Mouse (Mus musculus) forebrain, postnatal 0 days (tissue): ENCODE data around the gene Ell3. TPM values are rescaled to one million over a fixed set of nuclear protein-coding genes. Genes with fewer than 3 reads are reported as not detected.

ENCODE experiments used
- ATAC-seq: fragments of 200-750 bp; cut with Nextera tagmentation; 2 replicates; pipeline ENCODE4 v1.8.0; 2017; ENCODE audit warnings: mild to moderate bottlenecking, moderate library complexity
- DNase-seq: peaks from one replicate; pipeline ENCODE4 v3.0.0-alpha.2; 2015
- H3K27ac ChIP-seq: fragments of 300-500 bp; sonication (generic); 2 replicates; pipeline ENCODE4 v1.5.1; 2014; ENCODE audit warnings: low read depth, mild to moderate bottlenecking, antibody characterized with exemption, low read length, moderate library complexity, mixed read lengths
- H3K27me3 ChIP-seq: fragments of 300-500 bp; sonication (generic); 2 replicates; pipeline ENCODE4 v1.6.1; 2014; ENCODE audit warnings: mild to moderate bottlenecking, low read length, mixed read lengths; ENCODE audit not compliant: insufficient read depth
- H3K36me3 ChIP-seq: fragments of 300-500 bp; sonication (generic); 2 replicates; pipeline ENCODE4 v1.6.1; 2014; ENCODE audit warnings: mild to moderate bottlenecking, moderate library complexity; ENCODE audit not compliant: insufficient read depth
- H3K4me1 ChIP-seq: fragments of 300-500 bp; sonication (generic); 2 replicates; pipeline ENCODE4 v1.6.1; 2014; ENCODE audit warnings: antibody characterized with exemption; ENCODE audit not compliant: insufficient read depth
- H3K4me2 ChIP-seq: fragments of 300-500 bp; sonication (generic); 2 replicates; pipeline ENCODE4 v1.6.1; 2014; ENCODE audit warnings: low read depth, mild to moderate bottlenecking, moderate library complexity
- H3K4me3 ChIP-seq: fragments of 300-500 bp; sonication (generic); 2 replicates; pipeline ENCODE4 v1.5.1; 2014; ENCODE audit warnings: low read depth, low read length, mixed read lengths
- H3K9ac ChIP-seq: fragments of 300-500 bp; sonication (generic); 2 replicates; pipeline ENCODE4 v1.6.1; 2014; ENCODE audit warnings: mild to moderate bottlenecking
- H3K9me3 ChIP-seq: fragments of 300-500 bp; sonication (generic); 2 replicates; pipeline ENCODE4 v1.6.1; 2016; ENCODE audit warnings: low read length
- CTCF ChIP-seq: sonication (generic); IDR thresholded peaks from 2 replicates; pipeline ENCODE4 v1.5.1; 2016; ENCODE audit warnings: antibody characterized with exemption, control low read depth, low read depth
- WGBS: fragments of 180-500 bp; shearing (Covaris S2); extraction: QIAGEN DNeasy Blood & Tissue Kit; methylation state at CpG from one replicate; pipeline ENCODE4 v1.1.7; 2014; 5-methylcytosine and 5-hydroxymethylcytosine counted together
- polyA plus RNA-seq: library from polyadenylated mRNA; unstranded; fragments of >200 nt; fragmentation: Nextera tagmentation; extraction: Ambion mirVana; gene quantifications from 2 replicates; pipeline ENCODE4 v1.2.1, GENCODE M21; 2015
- total RNA-seq: library from RNA; depleted of rRNA; stranded (reverse); fragments of >200 nt; gene quantifications from 2 replicates; pipeline ENCODE4 v1.2.3, GENCODE M21; 2014

Ell3 gene
- total and polyA plus RNA-seq, 2 experiments from 2014 or later: 1.4 TPM; not detected in 1

DNA sequence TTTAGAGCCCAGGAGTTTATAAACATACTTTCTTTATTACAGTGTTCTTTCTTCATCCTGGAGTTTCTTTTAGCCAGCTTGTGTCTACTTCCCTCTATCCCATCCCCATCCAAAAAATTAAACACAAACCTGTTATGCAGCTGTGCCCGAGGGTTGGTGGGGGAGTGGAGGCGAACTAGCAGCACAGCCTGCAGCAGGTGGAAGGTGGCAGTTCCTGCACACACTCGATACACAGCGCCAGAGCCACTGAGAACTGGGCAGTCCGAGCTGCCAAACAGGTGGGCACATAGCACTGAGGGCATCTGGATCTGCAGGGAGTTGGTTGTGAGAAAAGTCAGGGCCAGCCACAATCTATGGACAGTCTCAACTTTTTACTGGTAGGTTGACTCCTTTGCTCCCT lies 11.5 kb upstream of the Ell3 start:
- no peaks in the 10 kb centered on the region for H3K9me3 ChIP-seq
- H3K4me3 ChIP-seq: no peak overlapping the region
- peaks cover 20% of the 10 kb centered on the region for H3K36me3 ChIP-seq
- H3K4me1 ChIP-seq: peaks cover 11% of the 10 kb centered on the region
- WGBS: 84% methylated on average over 5 of the region's 5 CpGs
- no peak for TF ChIP-seq CTCF
- H3K27ac ChIP-seq: no peak overlapping the region
- H3K9ac ChIP-seq: no peak overlapping the region
- H3K27me3 ChIP-seq: no peaks in the 10 kb centered on the region
- H3K4me2 ChIP-seq: no peak overlapping the region
- ATAC-seq: no peak
- DNase-seq: no peak

DNA sequence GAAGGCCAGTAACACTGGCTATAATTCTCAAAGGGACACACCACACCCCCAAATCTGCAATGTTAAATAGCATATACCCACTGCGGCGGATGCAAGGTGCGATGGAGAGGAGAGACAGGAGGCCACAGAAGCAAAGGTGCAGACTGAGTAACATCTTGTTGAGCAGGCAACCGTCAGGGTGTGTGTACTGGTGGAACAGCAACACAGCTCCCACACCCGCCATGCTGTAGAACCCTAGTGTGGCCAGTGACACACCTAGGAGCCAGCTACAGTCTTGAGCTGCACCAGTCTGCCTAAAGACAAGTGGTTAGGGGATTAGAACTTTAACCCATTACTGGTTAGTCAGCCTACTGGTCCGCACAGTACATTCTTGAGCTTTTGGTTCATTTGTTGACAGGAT lies 9.8 kb upstream of the Ell3 start:
- no peak overlapping the region for H3K9ac ChIP-seq

GRCm38 (mm10) chr2:121452990-121453389 lies 8.9 kb upstream of the Ell3 start, which contains the start of gene Hypk:
Gene Hypk, plus strand, starts transcription at chr2:121453290.
- H3K9ac ChIP-seq: no peak within 1 kb of the TSS
- H3K4me2 ChIP-seq: no peak within 1 kb of the TSS
- no peaks in the 10 kb centered on the region for H3K9me3 ChIP-seq
- H3K27ac ChIP-seq: no peak within 1 kb of the TSS
- WGBS: 77% methylated on average over 4 of the region's 4 CpGs
- DNase-seq: no peak
- H3K27me3 ChIP-seq: no peaks in the 10 kb centered on the region
- peaks cover 20% of the 10 kb centered on the region for H3K36me3 ChIP-seq
- H3K4me1 ChIP-seq: peaks cover 15% of the 10 kb centered on the region
- no peak within 1 kb of the TSS for H3K4me3 ChIP-seq
- TF ChIP-seq CTCF: no peak
- ATAC-seq: no peak

More for the DNA sequence above, 9.8 kb upstream of the Ell3 start:
- Histone ChIP-seq H3K4me3 (no peak overlapping the region), H3K27me3 (no peaks in the 10 kb centered on the region), H3K4me1 (peaks cover 16% of the 10 kb centered on the region), H3K36me3 (peaks cover 20% of the 10 kb centered on the region), H3K4me2 (no peak overlapping the region), H3K9me3 (no peaks in the 10 kb centered on the region), H3K27ac (no peak overlapping the region)
- ATAC-seq (no peak), DNase-seq (no peak)
- no peak for TF ChIP-seq CTCF
- 83% methylated on average over 6 of the region's 6 CpGs for WGBS

GRCm38 (mm10) chr2:121452361-121452760 lies 8.3 kb upstream of the Ell3 start:
- ATAC-seq (no peak), DNase-seq (no peak)
- H3K4me2 ChIP-seq: no peak overlapping the region
- H3K27ac ChIP-seq: no peak overlapping the region
- H3K4me3 ChIP-seq: no peak overlapping the region
- no peaks in the 10 kb centered on the region for H3K9me3 ChIP-seq
- no peak for TF ChIP-seq CTCF
- peaks cover 20% of the 10 kb centered on the region for H3K36me3 ChIP-seq
- WGBS: 88% methylated on average over 4 of the region's 4 CpGs
- no peak overlapping the region for H3K9ac ChIP-seq
- peaks cover 11% of the 10 kb centered on the region; the same call in 1 of the 2 replicates for H3K4me1 ChIP-seq
- no peaks in the 10 kb centered on the region for H3K27me3 ChIP-seq

DNA sequence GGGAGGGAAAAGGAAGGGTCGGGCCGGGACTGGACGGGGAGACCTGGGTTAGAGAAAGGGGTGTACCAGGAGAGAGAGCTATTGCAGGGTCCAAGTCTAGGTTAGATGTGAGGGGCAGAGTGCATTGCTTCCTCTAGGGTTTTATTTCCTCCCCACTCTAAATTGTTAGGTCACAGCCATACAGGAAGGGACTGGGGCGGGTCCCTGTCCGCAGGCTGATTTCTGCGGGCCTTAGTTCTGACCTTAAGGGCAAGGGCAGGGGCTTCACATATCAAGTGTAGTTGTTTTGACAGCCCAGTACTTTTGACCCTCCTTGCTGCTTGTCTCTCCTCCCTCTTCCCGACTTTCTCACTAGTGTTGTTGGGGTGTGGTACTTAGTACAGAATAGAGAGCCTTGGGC lies 6.0 kb upstream of the Ell3 start:
- no peak for TF ChIP-seq CTCF
- no peak for ATAC-seq
- 7% methylated on average over 7 of the region's 7 CpGs for WGBS

DNA sequence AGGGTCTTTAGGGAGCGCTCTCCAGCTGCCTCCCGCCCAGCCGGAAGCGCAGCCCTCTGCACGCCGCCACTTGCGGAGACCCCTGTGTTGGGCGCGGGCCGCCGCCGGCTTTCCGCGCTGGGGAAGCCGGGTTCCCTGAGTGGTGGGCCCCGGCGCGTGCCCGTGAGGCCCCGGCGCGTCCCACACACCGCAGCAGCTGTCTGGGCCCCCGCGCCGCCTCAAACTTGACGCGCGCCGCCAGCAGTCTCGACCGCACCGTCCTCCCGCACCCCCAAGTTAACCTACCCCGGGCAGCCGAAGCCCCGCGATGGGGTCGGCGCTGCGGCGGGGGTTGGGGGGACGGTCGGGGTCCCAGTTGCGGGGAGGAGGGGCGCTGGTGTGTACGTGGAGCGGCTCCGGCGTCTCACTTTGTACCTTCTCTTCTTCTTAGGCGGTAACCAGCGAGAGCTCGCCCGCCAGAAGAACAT lies 5.5 kb upstream of the Ell3 start:
- no peak for DNase-seq
- 2% methylated on average over 53 of the region's 54 CpGs for WGBS
- Histone ChIP-seq H3K9ac (peak overlapping the region; percentile 85), H3K9me3 (no peaks in the 10 kb centered on the region), H3K27me3 (no peaks in the 10 kb centered on the region), H3K4me1 (peaks cover 5% of the 10 kb centered on the region; the same call in 1 of the 2 replicates), H3K36me3 (peaks cover 20% of the 10 kb centered on the region), H3K4me3 (peak overlapping the region; percentile 91), H3K4me2 (peak overlapping the region; percentile 81), H3K27ac (peak overlapping the region; percentile 97)
- peak; percentile 70 for ATAC-seq
- TF ChIP-seq CTCF: no peak

More for the DNA sequence above, 6.0 kb upstream of the Ell3 start:
- H3K9me3 ChIP-seq: no peaks in the 10 kb centered on the region
- DNase-seq: no peak
- H3K27me3 ChIP-seq: no peaks in the 10 kb centered on the region
- H3K27ac ChIP-seq: peak overlapping the region; percentile 97
- H3K4me3 ChIP-seq: peak overlapping the region; percentile 91
- H3K4me1 ChIP-seq: peaks cover 5% of the 10 kb centered on the region; the same call in 1 of the 2 replicates
- H3K36me3 ChIP-seq: peaks cover 20% of the 10 kb centered on the region
- H3K4me2 ChIP-seq: peak overlapping the region; percentile 81
- peak overlapping the region; percentile 85 for H3K9ac ChIP-seq

GRCm38 (mm10) chr2:121448739-121449535 lies 4.9 kb upstream of the Ell3 start, which contains the start of gene Serf2:
Gene Serf2, plus strand, starts transcription at chr2:121449195.
- TF ChIP-seq CTCF: no peak; the same call in 1 of the 2 replicates
- H3K4me1 ChIP-seq: peaks cover 5% of the 10 kb centered on the region; the same call in 1 of the 2 replicates
- DNase-seq (peak; percentile 99), ATAC-seq (peak; percentile 99)
- no peaks in the 10 kb centered on the region for H3K27me3 ChIP-seq
- H3K9ac ChIP-seq: peak within 1 kb of the TSS; percentile 85
- 2% methylated on average over 67 of the region's 74 CpGs for WGBS
- H3K27ac ChIP-seq: peak within 1 kb of the TSS; percentile 97
- H3K4me2 ChIP-seq: peak within 1 kb of the TSS; percentile 81
- peaks cover 20% of the 10 kb centered on the region for H3K36me3 ChIP-seq
- H3K9me3 ChIP-seq: no peaks in the 10 kb centered on the region
- peak within 1 kb of the TSS; percentile 91 for H3K4me3 ChIP-seq
